Mouse (Mus musculus): Measurements from ENCODE around the gene Glrp1.
A peak's percentile ranks its signal among the peaks of the same experiment; 100 is the strongest.

Glrp1 gene

DNA sequence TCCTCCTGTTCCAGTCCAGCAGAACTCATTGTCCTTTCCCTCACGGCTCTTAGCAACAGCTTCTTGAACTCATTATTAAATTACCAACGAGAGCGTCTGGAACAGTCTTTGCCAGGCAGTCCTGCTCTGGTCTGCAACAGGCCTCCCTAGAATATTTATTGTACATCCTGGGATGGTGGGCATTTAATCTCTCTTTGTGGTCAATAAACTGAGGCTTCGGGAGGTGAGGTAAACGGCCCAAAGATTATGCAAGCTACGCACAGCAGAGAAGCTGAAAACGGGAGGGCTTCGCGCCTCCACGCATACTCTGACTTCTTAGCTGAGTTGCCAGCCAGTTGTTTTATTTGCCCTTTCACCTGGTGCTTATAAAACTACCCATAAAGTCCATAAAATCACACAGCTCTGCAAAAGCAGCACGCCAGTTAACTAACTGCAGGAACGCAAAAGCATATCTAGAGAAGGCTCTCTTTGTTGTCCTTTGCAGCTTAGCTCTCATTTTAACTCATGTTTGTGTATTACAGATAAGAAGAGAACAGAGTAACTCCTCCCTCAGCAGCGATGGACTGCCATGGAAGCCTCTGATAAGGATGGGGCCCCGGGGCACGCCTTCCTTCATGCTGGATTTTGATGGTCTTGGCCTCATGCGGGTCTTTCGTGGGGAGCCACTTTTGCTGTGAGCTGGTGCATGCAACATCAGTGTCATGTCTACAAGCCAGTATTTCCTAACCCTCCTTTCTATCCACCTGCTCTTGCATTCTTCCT lies 18.1 kb downstream of the Glrp1 start:
- no peak for DNase-seq

GRCm38 (mm10) chr1:88490164-88490563 lies 19.7 kb downstream of the Glrp1 start:
- no peak for DNase-seq

DNA sequence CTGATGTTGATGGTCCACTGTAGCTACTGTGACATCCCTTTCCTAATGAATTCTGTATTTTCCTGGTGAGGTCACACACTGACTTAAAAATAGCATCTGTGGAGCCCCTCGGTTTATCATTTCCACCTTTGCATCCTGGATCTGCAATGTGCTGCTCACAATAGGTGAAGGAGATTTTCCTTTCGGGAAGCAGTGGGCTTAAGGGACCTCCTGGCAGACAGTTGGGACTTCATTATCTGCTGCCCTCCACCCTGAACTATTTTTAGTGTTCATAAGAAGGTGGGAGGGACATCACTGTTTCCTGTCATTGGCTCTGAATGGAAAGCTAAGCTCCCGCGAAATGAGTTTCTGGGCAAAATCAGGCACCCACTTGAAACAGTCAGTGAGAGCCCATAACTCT lies 20.9 kb downstream of the Glrp1 start:
- DNase-seq, result no peak

- no peak for DNase-seq
Measured at GRCm38 (mm10) chr1:88486336-88486735, 23.5 kb downstream of the Glrp1 start.

DNA sequence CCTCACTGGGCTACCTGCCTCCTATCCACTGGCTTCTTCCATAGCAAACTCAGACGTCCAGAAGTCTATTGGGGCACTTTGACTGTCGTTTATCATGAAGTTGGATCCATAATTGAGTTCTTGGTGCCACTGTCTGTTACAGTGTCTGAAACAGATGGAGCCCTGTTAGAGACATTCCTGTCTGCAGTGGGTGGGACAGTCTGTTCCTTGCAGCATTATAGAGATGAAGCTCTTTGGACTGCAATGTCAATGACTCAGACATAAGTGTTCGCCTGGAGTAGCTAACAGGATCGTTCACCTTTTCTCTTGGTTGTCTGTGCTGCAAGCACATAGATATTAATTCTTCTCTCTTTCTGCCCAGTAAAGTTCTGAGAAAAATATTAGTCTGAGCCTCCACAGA lies 25.8 kb downstream of the Glrp1 start:
- no peak for DNase-seq

DNA sequence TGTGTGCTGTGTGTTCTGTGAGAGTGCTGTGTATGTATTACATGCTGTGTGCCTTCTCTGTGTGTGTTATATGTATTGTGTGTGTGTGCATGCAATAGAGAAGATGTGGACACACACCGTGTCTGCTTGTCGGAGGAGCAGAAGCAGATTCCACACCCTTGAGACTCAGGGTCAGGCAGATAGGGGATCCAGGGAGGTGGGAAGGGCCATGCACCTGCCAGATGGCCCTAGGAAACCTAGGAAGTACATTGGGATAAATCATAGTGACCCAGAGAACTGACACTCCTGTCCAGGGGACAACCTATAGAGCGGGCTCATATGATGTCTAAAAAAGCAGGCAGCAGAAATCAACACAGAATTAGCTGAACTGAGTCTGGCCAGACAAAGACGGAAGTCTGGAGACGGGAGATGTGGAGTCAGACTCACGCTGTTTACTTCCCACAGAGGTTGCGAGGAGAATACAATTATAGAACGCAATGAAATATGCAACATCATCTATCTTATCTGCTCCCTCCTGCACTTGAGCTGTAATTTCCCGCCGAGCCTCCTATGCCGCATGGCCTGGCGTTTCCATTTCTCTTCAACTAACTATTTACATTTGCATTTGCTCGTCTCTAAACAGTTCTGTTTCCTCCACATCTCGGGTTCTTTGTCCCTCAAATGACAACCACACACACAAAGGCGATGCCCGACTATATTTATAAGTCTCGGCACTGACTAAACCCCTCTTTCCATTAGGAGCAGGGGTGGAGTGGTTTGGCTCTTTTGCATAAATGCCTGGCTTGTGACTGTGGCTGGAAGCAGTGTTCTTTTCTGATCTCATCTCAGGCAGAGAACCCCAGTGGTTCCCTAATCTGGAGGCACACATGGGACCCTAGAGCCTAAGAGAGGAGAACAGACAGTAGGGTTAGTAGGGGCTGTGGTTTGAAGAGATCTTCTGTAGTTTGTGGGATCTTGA lies 27.4 kb downstream of the Glrp1 start:
- DNase-seq, result no peak

DNA sequence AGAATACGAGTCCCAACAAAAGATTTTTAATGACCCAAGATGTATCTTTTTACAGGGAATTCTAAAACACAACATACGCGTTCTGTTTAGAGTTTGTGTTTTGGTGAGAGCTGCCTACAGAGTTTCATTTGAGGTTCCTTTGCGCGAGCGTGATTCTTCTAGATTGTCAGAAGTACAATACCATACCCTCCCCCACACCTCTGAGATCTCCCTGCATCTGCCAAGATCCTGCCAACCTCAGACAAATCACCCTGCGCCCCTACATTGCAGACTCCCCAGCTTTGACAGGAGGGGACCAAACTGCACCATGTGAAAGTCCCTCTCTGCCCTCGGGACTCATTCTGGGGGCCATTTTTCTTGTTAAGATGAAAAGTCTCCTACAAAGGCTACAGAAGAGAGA lies 29.3 kb downstream of the Glrp1 start:
- DNase-seq, result no peak

- no peak for DNase-seq
Measured at GRCm38 (mm10) chr1:88478205-88478604, 31.7 kb downstream of the Glrp1 start.

DNA sequence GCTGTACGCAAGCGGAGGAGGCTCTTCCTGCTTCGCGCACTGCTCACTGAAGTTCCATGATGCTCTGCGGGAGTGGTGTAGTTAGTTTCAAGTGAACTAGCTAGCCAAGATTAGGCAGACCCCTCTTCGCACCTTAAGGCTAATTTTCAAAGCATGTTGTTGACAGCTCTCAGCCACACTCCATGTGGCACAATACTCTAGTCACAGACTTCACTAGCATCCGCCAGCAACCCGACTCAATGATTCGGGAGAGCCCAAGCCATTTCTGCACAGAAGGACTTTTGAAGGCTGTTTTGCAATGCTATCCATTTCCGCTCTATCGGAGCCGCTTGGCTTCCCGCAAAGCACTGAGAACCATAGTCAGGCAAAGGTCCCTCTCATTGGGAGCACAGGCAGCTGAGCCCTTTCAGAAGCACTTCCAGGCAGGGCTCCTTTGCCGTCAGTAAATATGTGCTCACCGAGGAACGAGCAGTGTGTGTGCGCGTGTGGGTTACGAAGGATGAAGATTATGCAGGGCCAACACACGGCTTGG lies 33.2 kb downstream of the Glrp1 start:
- DNase-seq, result peak; percentile 26 to 54

- DNase-seq, result peak; percentile 8 to 32
Measured at GRCm38 (mm10) chr1:88475502-88475953, 34.3 kb downstream of the Glrp1 start.

DNA sequence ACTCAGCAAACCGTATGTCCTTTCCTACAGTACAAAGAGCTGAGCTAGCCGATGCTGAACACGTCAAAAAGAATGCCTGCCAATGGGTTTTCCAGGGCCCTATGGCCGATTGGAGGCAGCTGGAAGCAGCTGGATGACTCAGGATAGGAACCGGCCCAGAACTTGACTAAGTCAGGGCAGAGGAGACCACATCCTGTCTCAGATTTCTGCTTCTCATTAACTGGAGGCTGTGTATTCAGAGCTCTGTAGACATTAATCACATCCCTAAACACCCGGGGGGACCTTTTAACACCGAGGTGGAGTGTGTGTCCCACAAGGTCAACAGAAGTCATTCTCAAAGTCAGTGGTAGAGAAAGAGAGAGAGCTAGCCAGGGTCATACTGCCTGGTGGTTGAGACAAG lies 35.3 kb downstream of the Glrp1 start:
- DNase-seq, result peak; percentile 34 to 56

- DNase-seq, result no peak
Measured at GRCm38 (mm10) chr1:88473899-88474298, 36.0 kb downstream of the Glrp1 start.

- DNase-seq, result no peak
Measured at GRCm38 (mm10) chr1:88472258-88472657, 37.6 kb downstream of the Glrp1 start.

DNA sequence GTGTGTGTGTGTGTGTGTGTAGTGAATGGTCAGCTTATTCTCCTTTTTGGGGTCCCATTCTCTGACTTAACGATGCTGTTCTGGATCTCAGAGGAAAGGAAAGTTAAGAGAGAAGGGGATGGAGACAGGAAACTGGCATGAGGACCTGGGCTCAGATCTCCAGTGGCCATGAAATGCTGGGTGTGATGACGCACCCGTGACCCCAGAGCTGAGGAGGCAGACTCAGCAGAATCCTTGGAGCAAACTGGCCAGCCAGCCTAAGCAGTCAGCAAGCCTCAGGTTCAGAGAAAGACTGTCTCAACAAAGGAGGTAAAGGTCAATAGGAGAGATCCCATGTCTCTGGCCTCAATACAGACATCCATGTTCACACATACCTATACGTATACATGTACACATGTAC lies 40.1 kb downstream of the Glrp1 start:
- no peak for DNase-seq

- DNase-seq, result no peak
Measured at GRCm38 (mm10) chr1:88468335-88468734, 41.5 kb downstream of the Glrp1 start.

GRCm38 (mm10) chr1:88467866-88468265 lies 42.0 kb downstream of the Glrp1 start:
- no peak for DNase-seq

DNA sequence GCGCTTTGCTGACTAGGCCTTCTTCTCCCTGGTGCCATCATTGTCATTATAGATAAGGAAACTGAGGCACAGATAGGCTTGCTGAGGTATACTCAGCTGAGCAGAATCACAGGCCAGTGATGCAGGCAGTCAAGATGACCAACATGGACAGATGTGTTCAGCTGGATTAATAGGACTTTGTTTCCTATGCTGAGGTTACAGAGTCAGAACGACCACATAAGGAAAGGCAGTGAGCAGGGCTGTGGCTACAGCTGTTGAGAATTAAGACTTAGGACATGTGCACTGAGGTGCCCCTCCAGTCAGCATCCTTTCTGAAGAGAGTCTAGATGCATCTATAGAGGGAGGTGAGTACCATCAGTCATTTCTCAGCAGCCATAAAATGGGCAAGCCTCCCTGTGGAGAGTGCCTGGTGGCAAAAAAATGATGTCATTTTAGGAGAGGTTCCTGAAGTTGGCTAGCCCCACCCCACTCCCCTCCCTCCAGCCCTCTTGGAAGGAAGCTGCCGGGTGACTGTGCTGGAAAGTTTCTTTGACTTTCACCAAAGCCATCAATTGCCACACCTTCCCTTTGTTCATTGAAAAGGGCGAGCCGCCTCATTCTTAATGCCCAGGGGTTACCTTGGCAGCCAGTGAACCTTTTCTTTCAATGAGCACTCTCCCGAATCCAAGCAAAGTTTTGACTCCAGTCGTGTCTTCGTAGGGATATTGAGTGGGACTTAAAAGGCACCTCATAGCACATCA lies 43.4 kb downstream of the Glrp1 start:
- DNase-seq, result no peak

DNA sequence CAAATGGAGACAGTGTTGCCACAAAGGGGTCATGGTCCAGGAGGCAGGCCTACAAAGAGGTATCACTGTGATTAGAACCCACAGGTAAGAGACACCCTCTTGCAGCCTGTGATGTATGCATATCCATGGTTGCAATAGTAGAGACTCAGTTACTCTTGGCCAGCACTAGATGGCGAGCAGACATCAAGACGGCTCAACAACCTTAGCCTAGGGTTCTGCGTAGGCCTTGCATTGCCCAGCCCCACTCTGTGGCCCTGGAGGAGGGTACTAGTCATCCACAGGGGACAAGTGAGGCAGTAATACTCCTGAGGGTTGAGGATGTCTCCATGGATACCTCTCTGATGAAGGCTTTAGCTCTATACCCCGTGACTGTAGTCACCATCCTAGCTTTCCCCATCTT lies 44.1 kb downstream of the Glrp1 start:
- peak in 1 of 2 experiments; percentile 11 for DNase-seq

- DNase-seq, result no peak
Measured at GRCm38 (mm10) chr1:88464109-88464905, 45.6 kb downstream of the Glrp1 start.

DNA sequence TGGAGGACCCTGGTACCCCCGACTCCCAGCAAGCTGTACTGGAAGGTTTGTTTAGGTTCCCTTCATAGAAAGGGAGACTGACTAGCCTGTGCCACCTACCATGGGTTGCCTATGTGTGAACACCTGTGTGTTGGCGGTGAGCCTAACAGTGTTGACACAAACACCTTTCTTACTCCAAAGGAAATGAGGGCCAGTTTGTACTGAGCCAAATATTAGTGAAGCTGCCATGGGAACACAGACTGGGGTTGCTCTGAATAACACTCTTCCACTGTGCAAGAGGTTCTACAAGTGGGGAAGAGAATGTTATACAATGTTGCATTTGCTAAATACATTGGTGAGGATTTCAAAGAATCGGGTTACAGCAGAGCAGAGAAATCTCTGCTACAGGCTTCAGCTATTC lies 46.6 kb downstream of the Glrp1 start:
- peak; percentile 67 to 82 for DNase-seq

GRCm38 (mm10) chr1:88462484-88462883 lies 47.4 kb downstream of the Glrp1 start:
- DNase-seq, result peak; percentile 22 to 62

GRCm38 (mm10) chr1:88461096-88461495 lies 48.8 kb downstream of the Glrp1 start:
- no peak for DNase-seq
